Mouse (Mus musculus) thymus, adult 2 months (tissue): ENCODE results near the gene Lime1. TPM values are rescaled to one million over a fixed set of nuclear protein-coding genes. Genes with fewer than 3 reads are reported as not detected.

Experiments used
- DNase-seq: peaks from one replicate; pipeline ENCODE4 v3.0.0; 2021
- H3K27ac ChIP-seq: fragments of 200-500 bp; 2 replicates; pipeline ENCODE4 v1.5.1; 2012; ENCODE audit warnings: low read length, control low read depth; ENCODE audit not compliant: control insufficient read depth, insufficient read depth
- H3K27me3 ChIP-seq: fragments of 200-500 bp; 2 replicates; pipeline ENCODE4 v1.6.1; 2012; ENCODE audit warnings: mild to moderate bottlenecking, low read length, moderate library complexity, mixed read lengths; ENCODE audit not compliant: control insufficient read depth, insufficient read depth
- H3K36me3 ChIP-seq: fragments of 200-500 bp; 2 replicates; pipeline ENCODE4 v1.6.1; 2012; ENCODE audit warnings: mild to moderate bottlenecking, low read length, moderate library complexity; ENCODE audit not compliant: control insufficient read depth, insufficient read depth
- H3K4me1 ChIP-seq: fragments of 200-500 bp; replicated peaks from 2 replicates; pipeline ENCODE4 v1.6.1; 2012; ENCODE audit warnings: low read length; ENCODE audit not compliant: control insufficient read depth, insufficient read depth
- H3K4me3 ChIP-seq: fragments of 200-500 bp; 2 replicates; pipeline ENCODE4 v1.5.1; 2012; ENCODE audit warnings: mild to moderate bottlenecking, low read length, control low read depth, moderate library complexity; ENCODE audit not compliant: control insufficient read depth, insufficient read depth
- CTCF ChIP-seq: fragments of 200-500 bp; IDR thresholded peaks from 2 replicates; pipeline ENCODE4 v1.5.1; 2012; ENCODE audit warnings: mild to moderate bottlenecking, control low read depth, low read length, moderate library complexity, borderline replicate concordance; ENCODE audit not compliant: control insufficient read depth, poor library complexity, insufficient read depth; ENCODE audit errors: extremely low read depth
- POLR2A ChIP-seq: fragments of 200-500 bp; IDR thresholded peaks from 2 replicates; pipeline ENCODE4 v1.6.1; 2012; ENCODE audit warnings: mild to moderate bottlenecking, low read length, control low read depth, moderate library complexity; ENCODE audit not compliant: control insufficient read depth, poor library complexity, insufficient read depth; ENCODE audit errors: extremely low read depth
- WGBS: fragments of 180-500 bp; shearing (Covaris S2); methylation state at CpG from one replicate; pipeline ENCODE4 v1.1.7; 2018; 5-methylcytosine and 5-hydroxymethylcytosine counted together
- polyA plus RNA-seq: library from polyadenylated mRNA; depleted of rRNA; stranded (reverse); fragments of >200 nt; gene quantifications from 2 replicates; pipeline ENCODE4 v1.2.3, GENCODE M21; 2012

Lime1 gene
- polyA plus RNA-seq, 1 experiment, result 268 TPM

DNA sequence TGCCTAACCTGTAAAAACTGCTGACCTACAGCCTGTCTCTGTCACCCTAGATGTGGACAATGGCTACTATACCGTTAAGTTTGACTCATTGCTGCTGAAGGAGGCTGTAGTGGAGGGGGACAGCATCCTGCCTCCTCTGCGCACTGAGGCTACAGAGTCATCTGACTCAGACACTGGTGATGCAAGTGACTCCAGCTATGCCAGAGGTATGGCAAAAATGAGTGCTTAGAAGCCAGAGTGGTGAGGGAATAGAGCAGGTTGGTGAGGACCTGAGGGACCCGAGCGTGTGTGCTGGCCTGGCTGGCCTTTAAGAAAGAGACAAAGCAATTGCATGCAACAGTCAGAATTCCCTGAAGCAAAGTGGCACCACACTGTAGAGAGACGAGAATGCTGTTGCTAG is 1.2 kb upstream of the Lime1 start:
- no peaks in the 10 kb centered on the region for H3K27me3 ChIP-seq
- no peak for DNase-seq
- H3K4me3 ChIP-seq, result no peak overlapping the region
- peak overlapping the region; percentile 56; the same call in 1 of the 2 replicates for H3K27ac ChIP-seq
- H3K36me3 ChIP-seq, result peaks cover 26% of the 10 kb centered on the region
- WGBS, result 94% methylated on average over 5 of the region's 5 CpGs
- TF ChIP-seq CTCF (no peak), POLR2A (no peak)
- H3K4me1 ChIP-seq, result peaks cover 16% of the 10 kb centered on the region

DNA sequence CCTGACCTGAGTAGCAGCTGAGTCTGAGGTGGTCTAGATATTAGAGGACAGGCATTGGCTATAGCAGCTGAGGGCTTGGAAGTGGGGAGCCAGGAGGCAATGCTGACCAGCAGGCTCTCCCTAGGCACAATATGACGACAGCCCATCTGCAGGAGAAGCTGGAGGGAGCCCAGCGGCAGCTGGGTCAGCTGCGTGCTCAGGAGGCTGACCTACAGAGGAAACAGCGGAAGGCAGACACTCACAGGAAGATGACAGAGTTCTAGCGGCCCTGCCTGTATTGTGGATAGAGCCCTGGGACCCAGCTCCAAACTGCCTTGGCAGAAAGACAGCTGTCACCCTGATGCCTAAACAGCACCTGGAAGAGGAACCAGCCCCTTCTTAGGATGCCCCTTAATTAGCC is 373 bp downstream of the Lime1 start:
- Histone ChIP-seq H3K4me1 (peaks cover 16% of the 10 kb centered on the region), H3K4me3 (no peak overlapping the region), H3K27ac (no peak overlapping the region), H3K27me3 (no peaks in the 10 kb centered on the region), H3K36me3 (peaks cover 30% of the 10 kb centered on the region)
- no peak for TF ChIP-seq CTCF
- TF ChIP-seq POLR2A, result no peak
- 85% methylated on average over 5 of the region's 5 CpGs for WGBS
- no peak for DNase-seq

DNA sequence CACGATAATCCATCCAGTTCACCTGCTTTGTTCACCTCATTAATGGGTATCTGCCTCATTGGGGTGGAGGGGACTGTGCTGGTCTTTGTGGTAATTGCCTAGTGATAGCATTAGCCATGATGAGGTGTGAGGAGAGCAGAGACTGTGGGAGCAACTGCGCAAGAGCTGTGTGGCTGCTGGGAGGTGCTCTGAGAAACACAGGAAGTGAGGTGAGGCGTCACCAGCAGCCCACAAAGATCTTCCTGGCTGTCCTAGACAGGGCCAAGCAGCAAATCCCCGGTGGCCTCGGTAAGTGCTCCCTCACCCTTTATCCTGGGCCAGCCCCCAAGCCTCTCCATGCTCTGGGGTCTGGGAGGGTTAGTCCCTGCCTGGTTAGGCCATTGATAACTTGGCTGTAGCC is 1.2 kb downstream of the Lime1 start:
- TF ChIP-seq CTCF (no peak), POLR2A (no peak)
- Histone ChIP-seq H3K36me3 (peaks cover 32% of the 10 kb centered on the region), H3K27ac (no peak overlapping the region), H3K4me3 (peak overlapping the region; percentile 50), H3K27me3 (no peaks in the 10 kb centered on the region), H3K4me1 (peaks cover 16% of the 10 kb centered on the region)
- WGBS, result 17% methylated on average over 5 of the region's 5 CpGs
- DNase-seq, result peak; percentile 44

DNA sequence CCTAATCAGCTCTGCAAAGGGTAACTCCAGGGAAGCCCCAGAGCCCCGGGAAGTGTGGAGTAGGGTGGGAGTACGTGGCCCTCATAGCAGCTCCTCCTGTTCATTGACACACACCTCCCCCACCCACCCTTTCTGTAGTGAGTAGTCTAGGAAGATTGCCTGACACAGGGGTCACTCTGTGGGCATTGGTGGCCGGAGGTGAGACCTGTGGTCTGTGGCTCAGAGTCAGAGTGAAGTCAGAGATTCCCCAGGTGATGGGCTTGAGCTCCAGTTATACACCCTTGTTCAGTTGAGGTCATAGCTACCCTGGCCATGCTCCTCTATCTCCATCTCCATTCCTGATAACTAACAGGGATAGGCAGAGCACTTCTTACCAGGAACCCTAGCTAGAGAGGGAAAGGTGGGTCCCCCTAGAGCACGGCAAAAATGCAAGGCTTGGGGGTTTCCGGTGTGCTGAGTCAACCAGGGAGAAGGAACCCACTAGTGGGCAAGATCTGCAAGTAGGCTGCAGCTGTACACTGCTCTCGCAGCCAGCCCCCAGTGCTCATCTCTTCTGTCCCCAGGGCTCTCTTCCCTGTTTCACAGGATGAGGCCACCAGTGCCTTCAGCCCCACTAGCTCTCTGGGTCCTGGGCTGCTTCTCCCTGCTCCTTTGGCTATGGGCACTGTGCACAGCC is 1.9 kb downstream of the Lime1 start:
- Histone ChIP-seq H3K4me1 (peaks cover 16% of the 10 kb centered on the region), H3K27me3 (no peaks in the 10 kb centered on the region), H3K27ac (no peak overlapping the region), H3K36me3 (peaks cover 33% of the 10 kb centered on the region), H3K4me3 (peak overlapping the region; percentile 50)
- DNase-seq, result no peak
- TF ChIP-seq POLR2A, result no peak
- no peak for TF ChIP-seq CTCF
- 89% methylated on average over 6 of the region's 6 CpGs for WGBS

DNA sequence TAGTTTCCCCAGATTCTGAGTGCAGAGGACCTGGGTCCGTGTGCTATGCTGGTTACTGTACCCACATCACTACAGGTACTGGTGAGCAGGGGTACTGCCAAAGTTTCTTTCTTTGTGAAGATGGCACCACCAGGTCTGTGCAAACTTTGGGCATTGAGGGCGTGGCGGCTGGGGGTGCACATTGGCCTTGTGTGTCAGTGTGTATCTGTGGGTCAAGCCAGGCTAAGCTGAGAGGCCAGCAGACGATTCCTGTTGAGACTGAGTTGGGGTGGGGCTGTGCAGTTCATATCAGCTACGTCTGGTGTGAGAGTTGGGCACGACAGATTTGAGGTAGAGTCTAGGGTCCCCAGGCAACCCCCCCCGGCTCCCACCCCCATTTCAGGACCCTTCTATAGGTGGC is 4.6 kb downstream of the Lime1 start:
- no peaks in the 10 kb centered on the region for H3K27me3 ChIP-seq
- no peak overlapping the region for H3K27ac ChIP-seq
- whole genome bisulfite sequencing, result 95% methylated on average over 7 of the region's 7 CpGs
- peaks cover 23% of the 10 kb centered on the region for H3K36me3 ChIP-seq
- H3K4me3 ChIP-seq, result no peak overlapping the region
- TF ChIP-seq CTCF, result no peak
- TF ChIP-seq POLR2A, result no peak
- no peak for DNase-seq
- peaks cover 10% of the 10 kb centered on the region for H3K4me1 ChIP-seq

DNA sequence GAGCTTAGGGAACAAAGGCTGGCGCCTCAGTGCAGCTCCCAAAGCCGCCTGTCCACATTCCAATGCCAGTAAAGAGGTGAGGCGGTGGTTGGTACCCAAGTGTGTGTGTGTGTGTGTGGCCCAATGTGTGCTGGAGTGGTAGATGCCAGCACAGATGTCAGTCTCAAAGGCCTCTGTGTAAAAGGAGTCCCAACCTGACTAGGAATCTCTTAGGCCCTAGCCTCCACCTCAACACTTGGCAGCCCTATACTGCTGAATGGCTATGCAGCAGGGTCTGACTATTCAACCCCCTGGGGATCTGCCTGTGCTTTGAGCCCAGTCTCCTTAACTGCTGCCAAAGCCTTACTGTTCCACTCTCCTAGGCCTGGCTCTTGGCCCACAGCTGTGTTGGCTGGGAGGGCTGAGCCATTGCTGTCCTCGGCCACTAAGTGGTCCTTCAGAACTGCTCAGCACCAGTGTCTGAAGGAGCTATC is 5.1 kb downstream of the Lime1 start:
- no peak for DNase-seq
- peaks cover 10% of the 10 kb centered on the region for H3K4me1 ChIP-seq
- TF ChIP-seq CTCF (no peak), POLR2A (no peak)
- peaks cover 18% of the 10 kb centered on the region for H3K36me3 ChIP-seq
- 93% methylated on average over 4 of the region's 4 CpGs for WGBS
- H3K27me3 ChIP-seq, result no peaks in the 10 kb centered on the region
- H3K27ac ChIP-seq, result no peak overlapping the region
- no peak overlapping the region for H3K4me3 ChIP-seq
